Mouse (Mus musculus) ES-Bruce4 (cell line): ENCODE results near the gene Xxylt1. TPM values are rescaled to one million over a fixed set of nuclear protein-coding genes. Genes with fewer than 3 reads are reported as not detected.

ENCODE experiments used
- H3K27ac ChIP-seq: 2 replicates; pipeline ENCODE4 v1.5.1; 2012; ENCODE audit warnings: low read length, inconsistent platforms; ENCODE audit not compliant: insufficient read depth
- H3K27me3 ChIP-seq: 2 replicates; pipeline ENCODE4 v1.6.1; 2012; ENCODE audit warnings: mild to moderate bottlenecking, low read length, inconsistent platforms; ENCODE audit not compliant: control insufficient read depth, poor library complexity, insufficient read depth, severe bottlenecking
- H3K36me3 ChIP-seq: 2 replicates; pipeline ENCODE4 v1.6.1; 2012; ENCODE audit warnings: inconsistent platforms, mild to moderate bottlenecking, low read length, moderate library complexity; ENCODE audit not compliant: control insufficient read depth, poor library complexity, insufficient read depth, severe bottlenecking
- H3K4me1 ChIP-seq: one replicate; pipeline ENCODE4 v1.8.1; 2011; ENCODE audit warnings: low read length; ENCODE audit not compliant: control insufficient read depth, insufficient read depth
- H3K4me3 ChIP-seq: 2 replicates; pipeline ENCODE4 v1.5.1; 2011; ENCODE audit warnings: low read depth, mild to moderate bottlenecking, low read length
- H3K9ac ChIP-seq: 2 replicates; pipeline ENCODE4 v1.6.1; 2012; ENCODE audit warnings: low read depth, mild to moderate bottlenecking, inconsistent platforms; ENCODE audit not compliant: poor library complexity, severe bottlenecking
- H3K9me3 ChIP-seq: replicated peaks from 2 replicates; pipeline ENCODE4 v1.6.1; 2012; ENCODE audit warnings: mild to moderate bottlenecking, low read length, inconsistent platforms; ENCODE audit not compliant: control insufficient read depth, poor library complexity, insufficient read depth, severe bottlenecking
- CTCF ChIP-seq: IDR thresholded peaks from one replicate; pipeline ENCODE4 v1.8.1; 2011; ENCODE audit warnings: low read depth, low read length
- EP300 ChIP-seq: IDR thresholded peaks from 2 replicates; pipeline ENCODE4 v1.6.1; 2011; ENCODE audit warnings: low read depth, low read length; ENCODE audit not compliant: insufficient read depth
- POLR2A ChIP-seq: IDR thresholded peaks from one replicate; pipeline ENCODE4 v1.8.1; 2011; ENCODE audit warnings: low read length; ENCODE audit not compliant: insufficient read depth
- polyA plus RNA-seq: library from polyadenylated mRNA; stranded (reverse); fragments of >200 nt; gene quantifications from 2 replicates; pipeline ENCODE4 v1.2.4, GENCODE M21; 2011; ENCODE audit warnings: low read depth; ENCODE audit not compliant: missing spikeins, insufficient read depth, insufficient read length

The Xxylt1 gene
- polyA plus RNA-seq, 1 experiment: 15.7 TPM

DNA sequence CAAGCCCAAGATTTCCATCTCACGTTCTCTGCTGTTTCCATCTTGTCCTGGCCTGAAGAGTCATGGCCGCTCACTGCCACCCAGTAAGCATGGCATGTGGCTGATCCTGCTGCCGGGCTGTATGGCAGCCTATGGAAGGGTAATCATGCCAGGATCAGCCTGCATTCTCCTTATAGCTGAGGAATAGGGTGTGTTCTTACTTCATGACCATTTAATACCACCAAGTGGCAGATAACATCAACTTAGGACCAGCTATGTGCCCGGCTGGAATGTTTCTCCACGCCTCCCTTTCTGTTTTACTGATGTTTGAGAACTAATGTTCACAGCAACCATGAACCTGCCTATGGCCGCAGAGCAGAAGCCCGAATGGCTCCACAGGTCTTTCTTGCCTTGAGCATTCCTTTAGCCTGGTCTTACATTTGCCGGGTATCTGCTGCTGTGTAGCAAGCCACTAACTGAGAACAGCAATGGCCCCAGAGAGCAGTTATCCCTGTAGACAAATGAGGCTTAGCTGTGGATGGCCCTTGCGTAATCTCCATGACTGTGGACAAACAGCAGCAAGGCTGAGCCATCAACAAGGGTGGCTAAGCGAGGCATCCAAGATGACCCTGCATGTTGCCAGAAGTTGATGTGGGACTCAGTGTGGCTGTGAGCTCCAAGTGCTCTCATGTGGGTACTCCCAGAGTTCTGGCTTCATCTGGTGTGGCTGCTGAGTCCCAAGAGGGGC is 63.4 kb downstream of the Xxylt1 start:
- H3K4me3 ChIP-seq: no peak overlapping the region
- H3K9ac ChIP-seq: no peak overlapping the region
- H3K9me3 ChIP-seq: no peaks in the 10 kb centered on the region
- no peaks in the 10 kb centered on the region for H3K36me3 ChIP-seq
- TF ChIP-seq CTCF: no peak
- TF ChIP-seq POLR2A: no peak
- no peak for TF ChIP-seq EP300
- H3K27me3 ChIP-seq: no peaks in the 10 kb centered on the region
- no peaks in the 10 kb centered on the region for H3K4me1 ChIP-seq
- H3K27ac ChIP-seq: no peak overlapping the region

- no peaks in the 10 kb centered on the region for H3K9me3 ChIP-seq
- no peak overlapping the region for H3K9ac ChIP-seq
- no peak overlapping the region for H3K27ac ChIP-seq
- no peaks in the 10 kb centered on the region for H3K27me3 ChIP-seq
- no peaks in the 10 kb centered on the region for H3K36me3 ChIP-seq
- H3K4me3 ChIP-seq: no peak overlapping the region
- TF ChIP-seq EP300: no peak
- TF ChIP-seq CTCF: no peak
- no peak for TF ChIP-seq POLR2A
- peaks cover 2% of the 10 kb centered on the region for H3K4me1 ChIP-seq
Observed at GRCm38 (mm10) chr16:31016669-31017068, 64.6 kb downstream of the Xxylt1 start.

GRCm38 (mm10) chr16:31016169-31016568 is 65.1 kb downstream of the Xxylt1 start:
- Histone ChIP-seq H3K27me3 (no peaks in the 10 kb centered on the region), H3K9ac (no peak overlapping the region), H3K4me1 (peaks cover 2% of the 10 kb centered on the region), H3K36me3 (no peaks in the 10 kb centered on the region), H3K9me3 (no peaks in the 10 kb centered on the region), H3K27ac (no peak overlapping the region), H3K4me3 (no peak overlapping the region)
- TF ChIP-seq CTCF: peak; percentile 64
- TF ChIP-seq POLR2A: no peak
- no peak for TF ChIP-seq EP300

DNA sequence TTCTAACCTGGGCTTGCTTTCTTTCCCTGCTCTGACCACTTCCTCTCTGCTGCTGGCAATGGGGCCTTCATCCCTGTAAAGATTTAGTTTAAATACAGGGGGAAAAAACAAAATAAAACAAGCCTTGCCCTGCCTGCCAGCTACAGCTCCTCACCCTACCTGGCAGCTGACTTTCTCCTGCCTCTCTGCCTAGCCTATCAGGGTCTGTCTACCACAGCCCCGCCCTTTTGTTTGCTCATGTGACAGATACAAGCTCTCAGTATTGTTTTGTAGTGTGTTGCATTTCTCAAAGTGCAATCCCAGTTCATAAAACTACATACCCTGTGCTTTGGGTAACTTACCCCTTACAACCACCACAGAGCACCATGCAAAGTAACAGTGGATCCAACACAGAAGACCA is 66.0 kb downstream of the Xxylt1 start:
- Histone ChIP-seq H3K4me1 (peaks cover 2% of the 10 kb centered on the region), H3K4me3 (no peak overlapping the region), H3K9me3 (no peaks in the 10 kb centered on the region), H3K36me3 (no peaks in the 10 kb centered on the region), H3K9ac (no peak overlapping the region), H3K27ac (no peak overlapping the region), H3K27me3 (no peaks in the 10 kb centered on the region)
- TF ChIP-seq POLR2A (no peak), EP300 (no peak), CTCF (no peak)

GRCm38 (mm10) chr16:31012236-31012635 is 69.0 kb downstream of the Xxylt1 start:
- Histone ChIP-seq H3K36me3 (no peaks in the 10 kb centered on the region), H3K27me3 (no peaks in the 10 kb centered on the region), H3K27ac (no peak overlapping the region), H3K9ac (no peak overlapping the region), H3K4me1 (peaks cover 3% of the 10 kb centered on the region), H3K9me3 (no peaks in the 10 kb centered on the region), H3K4me3 (no peak overlapping the region)
- TF ChIP-seq EP300: no peak
- no peak for TF ChIP-seq CTCF
- TF ChIP-seq POLR2A: no peak

DNA sequence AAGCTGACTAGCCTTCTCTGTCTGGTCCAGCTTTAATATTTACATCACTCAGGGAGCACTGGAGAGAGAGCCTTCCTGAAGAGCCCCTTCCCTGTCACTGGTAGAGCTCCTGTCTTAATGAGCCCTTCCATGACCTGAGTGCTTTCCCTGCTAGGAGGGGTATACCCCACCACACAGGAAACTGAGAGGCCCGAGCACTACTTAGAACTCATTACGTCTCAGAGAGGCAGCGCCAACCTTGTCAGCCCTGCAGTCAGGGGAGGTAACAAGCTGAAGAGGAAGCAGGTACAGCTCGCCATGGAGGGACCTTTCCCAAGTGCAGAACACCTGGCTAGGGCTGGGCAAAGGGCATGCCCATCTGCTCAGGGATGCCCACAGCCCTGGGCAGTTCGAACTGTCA is 70.8 kb downstream of the Xxylt1 start:
- Histone ChIP-seq H3K27me3 (no peaks in the 10 kb centered on the region), H3K4me3 (no peak overlapping the region), H3K4me1 (peaks cover 9% of the 10 kb centered on the region), H3K36me3 (no peaks in the 10 kb centered on the region), H3K27ac (no peak overlapping the region), H3K9ac (no peak overlapping the region), H3K9me3 (no peaks in the 10 kb centered on the region)
- TF ChIP-seq CTCF (no peak), EP300 (no peak), POLR2A (no peak)
